Mouse (Mus musculus) embryonic facial prominence, embryonic 11.5 days (tissue): ENCODE data around the gene Mpp3. TPM values are rescaled to one million over a fixed set of nuclear protein-coding genes. Genes with fewer than 3 reads are reported as not detected.

ENCODE experiments used
- polyA plus RNA-seq: library from polyadenylated mRNA; unstranded; fragments of >200 nt; fragmentation: Nextera tagmentation; extraction: Ambion mirVana; gene quantifications from 2 replicates; pipeline ENCODE4 v1.2.1, GENCODE M21; 2014

The Mpp3 gene
- polyA plus RNA-seq, 1 experiment from 2014 or later, result 6.3 TPM

Other genes with a start within 250 kb of the Mpp3 start
- 14.5 and 15.1 TPM in 2 replicates for gene Etv4, start 243.1 kb downstream of the Mpp3 start, polyA plus RNA-seq
- gene Meox1, start 134.1 kb downstream of the Mpp3 start, polyA plus RNA-seq, result 4.9 and 6.0 TPM in 2 replicates
- not detected in 2 replicates for gene Sost, start 61.4 kb downstream of the Mpp3 start, polyA plus RNA-seq
- gene Cfap97d1, start 44.2 kb downstream of the Mpp3 start, polyA plus RNA-seq, result not detected in 2 replicates
- gene Dusp3, start 41.4 kb downstream of the Mpp3 start, polyA plus RNA-seq, result 11.3 and 12.2 TPM in 2 replicates
- 0.17 and 0.32 TPM in 2 replicates for gene Cd300lg, start 13.0 kb upstream of the Mpp3 start, polyA plus RNA-seq
- 7.4 and 9.1 TPM in 2 replicates for gene Mpp2, start 60.1 kb upstream of the Mpp3 start, polyA plus RNA-seq
- not detected in 2 replicates for gene Ppy, start 72.9 kb upstream of the Mpp3 start, polyA plus RNA-seq
- not detected in 2 replicates for gene Pyy, start 79.4 kb upstream of the Mpp3 start, polyA plus RNA-seq
- not detected in 2 replicates for gene Nags, start 117.1 kb upstream of the Mpp3 start, polyA plus RNA-seq
- gene Tmem101, start 127.9 kb upstream of the Mpp3 start, polyA plus RNA-seq, result 37.0 and 37.8 TPM in 2 replicates
- 71.3 and 76.5 TPM in 2 replicates for gene Lsm12, start 156.8 kb upstream of the Mpp3 start, polyA plus RNA-seq
- 33.3 and 37.1 TPM in 2 replicates for gene G6pc3, start 161.2 kb upstream of the Mpp3 start, polyA plus RNA-seq
- 21.9 and 24.0 TPM in 2 replicates for gene Hdac5, start 201.7 kb upstream of the Mpp3 start, polyA plus RNA-seq
- gene BC030867, start 220.4 kb upstream of the Mpp3 start, polyA plus RNA-seq, result 20.8 and 20.9 TPM in 2 replicates
- 0.11 TPM in 1 of 2 replicates, not detected in the other for gene Asb16, start 240.3 kb upstream of the Mpp3 start, polyA plus RNA-seq